Mouse (Mus musculus) CD4-positive naive resting alpha-beta T cell, adult 57 days (primary cell): ENCODE results near the gene Ptpn7. TPM values are rescaled to one million over a fixed set of nuclear protein-coding genes. Genes with fewer than 3 reads are reported as not detected.

Source experiments
- total RNA-seq: library from RNA; stranded (reverse); gene quantifications from one replicate; pipeline ENCODE4 v1.2.4, GENCODE M21; 2023

Ptpn7 gene
- total RNA-seq = 56.3 TPM

DNA sequence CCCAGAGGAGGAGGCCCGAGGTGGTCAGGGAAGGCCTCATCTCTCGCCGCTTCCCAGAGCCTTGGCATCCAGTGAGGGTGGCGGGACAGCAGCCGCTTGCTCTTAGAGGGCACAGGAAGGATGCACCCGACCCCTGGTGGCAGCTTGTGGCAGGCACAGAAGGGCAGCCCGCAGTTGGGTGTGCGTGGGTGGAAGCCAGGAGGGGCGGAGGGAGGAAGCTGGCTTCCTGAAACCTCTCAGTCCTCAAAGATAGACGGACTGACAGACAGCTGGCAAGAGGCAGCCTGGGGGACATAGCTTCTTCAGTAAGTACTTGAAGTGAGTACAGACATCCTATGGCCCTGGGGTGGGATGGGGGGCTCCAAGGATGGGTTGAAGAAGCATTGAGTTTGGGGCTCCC, at the start of gene Ptpn7:
Gene Ptpn7 (plus strand): TSS at position 228 of the 400 bp plus-strand sequence.

DNA sequence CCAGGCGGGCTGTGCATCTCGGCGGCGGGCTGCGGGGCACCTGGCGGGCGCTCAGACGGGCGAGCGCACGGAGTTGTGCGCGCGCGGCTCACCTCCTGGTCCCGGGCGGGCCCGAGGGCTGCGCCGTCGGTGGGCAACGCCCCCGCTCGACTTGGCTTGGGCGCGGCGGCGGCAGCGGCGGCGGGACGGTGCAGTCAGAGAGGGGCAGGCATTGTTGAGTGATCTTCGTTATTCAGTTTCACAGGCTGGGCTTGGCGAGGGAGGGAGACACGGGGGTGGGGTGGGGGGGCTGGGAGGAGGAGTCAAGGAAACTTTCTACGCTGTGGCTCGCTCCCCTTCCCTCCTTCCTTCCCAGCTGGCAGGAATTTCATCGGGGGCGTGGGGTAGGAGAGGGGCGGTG, 27.4 kb upstream of the Ptpn7 start, which contains the start of gene Lgr6:
Gene Lgr6 (minus strand): TSS at position 153 of the 400 bp plus-strand sequence.

DNA sequence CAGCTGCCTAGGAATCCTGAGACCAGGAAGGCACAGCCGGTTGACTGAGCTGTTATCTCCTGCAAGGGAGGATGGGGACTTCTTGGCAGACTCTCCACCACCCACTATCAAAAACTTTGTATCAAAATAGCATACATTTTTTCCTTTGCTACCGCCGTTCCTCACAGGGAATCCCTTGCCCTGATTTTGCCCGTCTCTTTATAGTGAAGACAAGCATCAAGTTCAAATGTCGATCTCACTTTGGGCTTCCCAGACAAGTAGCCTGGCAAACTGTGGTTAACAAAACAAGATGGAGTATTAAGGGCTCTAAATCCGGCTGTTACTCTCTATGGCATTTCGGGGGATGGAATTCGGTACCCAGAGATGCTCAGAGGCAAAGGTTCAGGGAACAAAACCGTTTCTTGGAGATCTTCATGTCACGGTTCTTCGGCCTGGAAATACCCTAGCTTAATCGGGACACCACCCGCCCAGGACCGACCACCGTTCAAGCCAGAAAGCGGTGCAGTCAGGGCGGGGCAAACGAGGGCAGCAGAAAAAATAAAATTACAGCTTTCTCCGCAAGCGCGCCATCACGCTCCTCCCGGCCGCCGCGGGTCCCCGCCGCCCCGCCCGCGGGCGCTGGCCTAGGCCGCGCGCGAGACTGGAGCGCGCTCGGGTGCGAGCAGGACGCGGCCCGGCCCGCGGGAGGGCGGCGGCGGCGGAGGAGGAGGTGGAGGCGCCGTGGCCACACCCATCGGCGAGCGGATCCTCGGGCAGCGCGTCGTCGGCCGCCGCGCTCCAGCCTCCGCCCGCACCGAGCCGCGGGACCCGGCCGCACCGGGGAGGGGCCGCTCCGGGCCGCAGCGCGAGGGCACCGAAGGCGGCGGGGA, 13.8 kb downstream of the Ptpn7 start, which contains the start of gene Arl8a:
Gene Arl8a (plus strand): TSS at position 748 of the 869 bp plus-strand sequence.

DNA sequence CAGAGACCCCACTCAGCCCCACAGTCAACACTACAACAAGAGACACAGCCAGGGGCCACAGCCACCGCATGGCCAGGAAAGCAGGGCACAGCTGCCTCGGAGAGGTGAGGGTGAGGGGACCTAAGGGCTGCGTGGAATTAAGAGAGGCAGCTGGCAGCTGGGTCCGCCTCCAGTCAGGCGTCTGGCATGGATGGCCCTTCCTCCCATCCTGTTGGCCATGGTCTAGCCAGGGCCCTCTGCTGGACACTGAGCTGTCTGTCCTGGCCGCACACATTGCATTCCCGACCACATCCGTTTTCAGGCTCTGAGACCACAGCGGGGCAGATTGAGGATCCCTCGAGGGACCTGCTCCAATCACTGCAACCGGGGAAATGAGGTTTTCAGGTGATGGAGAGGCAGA, 34.9 kb downstream of the Ptpn7 start, which contains the start of gene Gpr37l1:
Gene Gpr37l1 (minus strand): TSS at position 247 of the 400 bp plus-strand sequence.

Other genes with a start within 250 kb of the Ptpn7 start
- gene Ppp1r12b, start 176.8 kb upstream of the Ptpn7 start, total RNA-seq = 24.9 TPM
- 18.4 TPM for gene Ube2t, start 170.1 kb upstream of the Ptpn7 start, total RNA-seq
- gene Lgr6, start 27.4 kb upstream of the Ptpn7 start, total RNA-seq = not detected
- gene Arl8a, start 14.1 kb downstream of the Ptpn7 start, total RNA-seq = 45.0 TPM
- gene Gpr37l1, start 35.0 kb downstream of the Ptpn7 start, total RNA-seq = not detected
- not detected for gene Elf3, start 125.9 kb downstream of the Ptpn7 start, total RNA-seq
- gene Rnpep, start 151.4 kb downstream of the Ptpn7 start, total RNA-seq = 22.8 TPM
- 53.7 TPM for gene Timm17a, start 181.1 kb downstream of the Ptpn7 start, total RNA-seq
- not detected for gene Lmod1, start 192.1 kb downstream of the Ptpn7 start, total RNA-seq
- gene Shisa4, start 242.5 kb downstream of the Ptpn7 start, total RNA-seq = 3.7 TPM